Mouse (Mus musculus) retina, postnatal 1 day (tissue): ENCODE results near the gene Itgae.
A peak's percentile ranks its signal among the peaks of the same experiment; 100 is the strongest.

ENCODE experiments used
- DNase-seq: peaks from one replicate; pipeline ENCODE4 v3.0.0-alpha.2; 2012

Itgae gene

GRCm38 (mm10) chr11:73090283-73090682, at the start of gene Itgae:
Itgae (plus strand) TSS chr11:73090583.
- no peak for DNase-seq

DNA sequence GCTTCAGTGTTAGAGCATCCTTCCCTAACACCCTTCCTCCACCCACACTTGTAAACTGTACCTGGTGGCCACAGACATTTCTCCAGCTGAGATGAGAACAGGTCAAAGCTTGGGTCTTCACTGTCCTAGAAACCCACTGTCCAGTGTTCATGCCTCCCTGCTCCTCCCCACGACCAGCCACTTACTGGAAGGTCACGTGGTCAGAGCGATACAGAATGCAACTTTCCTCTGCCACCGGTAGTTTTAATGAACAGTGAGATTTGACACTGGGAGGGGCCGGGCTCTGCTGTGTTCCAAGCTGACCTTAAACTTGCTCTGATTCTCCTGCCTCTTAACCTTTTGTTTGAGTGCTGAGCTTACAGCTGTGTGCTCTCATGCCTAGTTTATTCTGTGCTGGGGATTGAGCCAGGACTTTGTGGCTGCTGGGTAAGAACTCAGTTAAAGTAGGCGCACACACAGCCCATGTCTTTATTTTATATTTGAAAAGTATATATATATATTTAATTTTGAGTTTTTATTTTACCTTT, 46.1 kb upstream of the Itgae start:
- peak; percentile 18 for DNase-seq

GRCm38 (mm10) chr11:73044789-73045188, 45.6 kb upstream of the Itgae start:
- no peak for DNase-seq

DNA sequence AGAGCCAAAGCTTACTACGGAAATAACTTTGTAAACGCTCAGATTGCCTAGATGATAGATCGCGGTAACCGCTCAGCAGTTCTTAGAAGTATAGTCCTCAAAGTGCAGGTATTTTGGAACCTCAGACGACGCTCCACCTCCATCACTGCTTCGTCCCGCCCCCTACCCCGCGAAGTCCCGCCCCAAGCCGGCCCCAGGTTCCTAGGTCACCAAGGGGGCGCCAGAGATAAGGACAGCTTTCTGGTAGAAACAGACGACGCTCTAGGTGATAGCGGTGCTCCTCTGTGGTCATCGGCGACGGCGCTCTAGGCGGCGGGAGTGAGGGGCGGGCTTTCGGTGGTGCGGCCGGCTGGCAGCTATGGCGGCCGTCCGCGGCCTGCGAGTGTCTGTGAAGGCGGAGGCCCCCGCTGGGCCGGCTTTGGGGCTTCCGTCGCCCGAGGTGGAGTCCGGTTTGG, 42.8 kb upstream of the Itgae start, which contains the start of gene Ncbp3:
Ncbp3 (plus strand) TSS at position 242 of the 455 bp plus-strand sequence.
- peak; percentile 98 for DNase-seq

GRCm38 (mm10) chr11:73048030-73048876, 42.1 kb upstream of the Itgae start:
- no peak for DNase-seq

GRCm38 (mm10) chr11:73049335-73049734, 41.0 kb upstream of the Itgae start:
- peak; percentile 86 for DNase-seq

GRCm38 (mm10) chr11:73052795-73053194, 37.6 kb upstream of the Itgae start:
- no peak for DNase-seq

DNA sequence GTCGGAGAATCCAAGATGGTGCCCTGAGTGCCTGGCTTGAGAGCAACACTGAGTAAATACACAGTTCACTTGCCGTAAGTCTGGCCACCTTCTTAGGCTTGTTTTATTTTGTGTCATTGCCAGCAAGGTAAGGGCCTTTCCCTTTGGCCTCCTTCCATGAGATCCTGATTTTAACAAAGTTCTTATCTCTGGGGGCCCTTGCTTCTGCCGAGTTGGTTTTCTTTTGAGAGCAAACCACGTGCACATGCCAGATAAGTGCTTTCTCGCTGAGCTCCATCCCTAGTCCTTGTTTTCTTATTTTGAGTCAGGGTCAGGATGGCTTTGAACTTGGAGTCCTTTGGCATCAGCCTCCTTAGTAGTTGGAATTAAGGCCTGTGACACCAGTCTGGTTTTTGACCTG, 32.7 kb upstream of the Itgae start:
- no peak for DNase-seq

- no peak for DNase-seq
Observed at GRCm38 (mm10) chr11:73059630-73060029, 30.8 kb upstream of the Itgae start.

DNA sequence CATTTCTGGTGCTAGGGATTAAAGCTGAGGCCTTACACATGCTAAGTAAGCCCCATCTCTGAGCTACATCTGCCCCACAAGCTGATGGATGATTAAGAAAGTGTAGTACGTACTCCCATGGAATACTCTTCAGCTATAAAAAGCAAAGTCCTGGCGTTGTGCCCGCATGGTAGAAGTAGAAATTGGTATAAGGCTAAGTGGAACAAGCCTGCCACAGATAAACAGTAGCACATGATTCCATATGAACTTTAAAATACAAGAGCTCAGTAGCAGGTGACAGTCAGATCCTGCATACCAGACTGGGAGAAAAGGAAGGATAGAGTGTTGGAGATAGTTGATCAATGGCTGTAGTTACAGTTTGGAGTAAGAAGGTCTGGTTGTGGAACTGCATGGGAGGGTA, 29.0 kb upstream of the Itgae start:
- DNase-seq, result no peak

- DNase-seq, result peak; percentile 11
Observed at GRCm38 (mm10) chr11:73071839-73072238, 18.5 kb upstream of the Itgae start.

DNA sequence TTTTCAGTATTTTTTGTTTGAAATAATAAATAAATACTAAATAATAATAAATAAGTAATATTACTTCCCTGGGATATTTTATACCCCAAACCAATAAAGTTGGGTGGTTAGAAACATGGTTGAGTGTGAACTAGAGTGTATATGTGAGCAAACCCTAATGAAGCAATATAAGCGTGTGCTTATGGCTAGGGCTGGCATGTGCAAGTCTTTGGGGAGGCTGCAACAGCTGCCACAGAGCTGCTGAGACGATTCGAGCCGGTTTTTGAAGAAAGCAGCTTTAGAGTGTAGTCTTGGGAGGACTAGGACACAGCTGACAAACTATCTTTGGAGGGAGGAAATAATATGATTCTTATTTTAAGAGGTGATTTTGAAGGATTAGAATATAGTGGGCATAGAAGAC, 14.1 kb upstream of the Itgae start:
- no peak for DNase-seq

DNA sequence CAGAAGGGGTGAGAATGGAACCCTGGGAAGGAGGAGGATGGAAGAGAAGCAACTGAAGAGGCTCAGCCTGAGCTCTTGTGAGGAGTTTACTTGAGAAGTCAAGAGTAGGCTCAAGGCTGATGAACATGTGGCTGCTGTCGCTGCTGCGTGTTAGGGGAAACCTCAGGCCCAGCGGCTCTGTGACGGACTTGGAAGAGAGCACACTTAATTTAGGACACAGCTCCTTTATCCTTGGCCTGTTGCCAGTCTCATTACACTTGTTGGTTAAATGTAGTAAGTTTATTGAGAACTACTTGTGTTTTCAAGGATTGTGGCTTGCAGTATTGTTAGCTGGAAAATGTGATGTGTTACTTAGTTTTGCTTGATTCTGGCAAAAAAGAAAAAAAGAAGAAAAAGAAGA, 13.7 kb upstream of the Itgae start:
- DNase-seq, result peak; percentile 29

GRCm38 (mm10) chr11:73077211-73077720, 13.1 kb upstream of the Itgae start:
- peak; percentile 88 for DNase-seq

- no peak for DNase-seq
Observed at GRCm38 (mm10) chr11:73078615-73079014, 11.8 kb upstream of the Itgae start.

DNA sequence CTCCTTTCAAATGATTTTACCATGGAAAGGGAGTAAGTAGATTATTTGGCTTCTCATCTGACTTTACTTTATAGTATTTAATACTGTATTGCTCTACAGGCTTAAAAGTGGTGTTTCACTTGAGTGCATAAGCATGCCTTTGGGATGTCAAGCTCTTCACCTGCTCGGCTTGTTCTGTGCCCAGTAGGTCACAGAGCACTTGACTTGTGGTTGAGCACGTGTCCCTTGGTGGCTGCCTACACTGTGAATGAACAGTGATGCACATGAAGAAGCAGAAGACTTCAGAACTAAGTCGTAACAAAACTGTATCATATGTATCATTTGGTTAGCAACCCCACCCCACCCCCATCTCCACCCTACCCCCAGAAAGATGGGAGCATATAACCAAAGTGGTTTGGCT, 10.1 kb upstream of the Itgae start:
- no peak for DNase-seq

DNA sequence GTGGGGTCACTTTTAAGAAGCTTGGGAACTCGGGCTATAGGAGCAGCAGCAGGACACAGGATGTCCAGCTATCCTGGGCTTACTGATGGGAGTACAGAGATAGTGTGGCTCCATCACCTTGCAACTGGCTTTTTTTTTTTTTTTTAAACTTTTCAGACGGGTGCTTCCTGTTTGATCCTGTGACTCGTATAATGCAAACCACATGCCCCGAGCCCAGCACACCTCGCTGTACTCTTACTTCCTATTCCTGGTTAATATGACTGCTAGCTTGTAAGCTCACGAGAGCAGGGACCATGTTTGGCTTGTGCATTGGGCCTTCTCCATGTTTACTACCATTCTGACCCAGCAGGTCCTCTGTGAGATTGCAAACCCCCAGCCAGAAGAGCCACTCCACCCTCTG, 6.1 kb upstream of the Itgae start:
- no peak for DNase-seq

- no peak for DNase-seq
Observed at GRCm38 (mm10) chr11:73084804-73085231, 5.6 kb upstream of the Itgae start.

- no peak for DNase-seq
Observed at GRCm38 (mm10) chr11:73085391-73085790, 5.0 kb upstream of the Itgae start.

GRCm38 (mm10) chr11:73087700-73088480, 2.5 kb upstream of the Itgae start:
- no peak for DNase-seq

- DNase-seq, result no peak
Observed at GRCm38 (mm10) chr11:73090826-73091225, 443 bp downstream of the Itgae start.

DNA sequence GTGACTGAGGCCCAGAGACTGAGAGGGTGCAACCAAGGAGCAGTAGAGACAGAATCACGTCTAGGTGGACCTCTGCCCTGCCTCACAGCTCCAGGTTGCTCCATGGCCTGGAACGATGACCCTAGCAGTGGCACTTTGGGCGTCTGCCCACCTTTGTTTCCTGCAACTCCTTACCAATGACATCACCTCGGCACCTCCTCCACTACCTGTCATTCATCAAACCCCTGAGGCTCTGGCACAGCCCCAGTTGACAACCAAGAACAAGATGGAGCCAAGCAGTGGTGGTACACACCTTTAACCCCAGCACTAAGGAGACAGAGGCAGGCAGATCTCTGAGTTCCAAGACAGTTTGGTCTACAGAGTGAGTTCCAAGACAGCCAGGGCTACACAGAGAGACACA, 1.7 kb downstream of the Itgae start:
- no peak for DNase-seq

- no peak for DNase-seq
Observed at GRCm38 (mm10) chr11:73092877-73093276, 2.5 kb downstream of the Itgae start.
